Mouse (Mus musculus) kidney, adult 8-10 months (tissue): Measurements from ENCODE around the gene Nck1.
A peak's percentile ranks its signal among the peaks of the same experiment; 100 is the strongest.

Experiments used
- DNase-seq, 2 experiments: peaks; one replicate each; pipeline ENCODE4 v3.0.0; 2022

Nck1 gene

GRCm38 (mm10) chr9:100545715-100546593, at the start of gene Nck1:
TSS of gene Nck1 (minus strand) at chr9:100546134.
- DNase-seq, result peak; percentile 99

GRCm38 (mm10) chr9:100590462-100590861, 44.5 kb upstream of the Nck1 start:
- DNase-seq, result no peak

GRCm38 (mm10) chr9:100584031-100584430, 38.1 kb upstream of the Nck1 start:
- no peak for DNase-seq

GRCm38 (mm10) chr9:100582883-100583575, 37.1 kb upstream of the Nck1 start:
- DNase-seq, result peak; percentile 43 to 86

- peak; percentile 78 to 85 for DNase-seq
These were observed 35.9 kb upstream of the Nck1 start for GRCm38 (mm10) chr9:100581543-100582492.

GRCm38 (mm10) chr9:100580196-100580740, 34.3 kb upstream of the Nck1 start:
- no peak for DNase-seq

GRCm38 (mm10) chr9:100573942-100574341, 28.0 kb upstream of the Nck1 start:
- no peak for DNase-seq

GRCm38 (mm10) chr9:100573300-100573699, 27.4 kb upstream of the Nck1 start:
- DNase-seq, result no peak

GRCm38 (mm10) chr9:100571511-100571910, 25.6 kb upstream of the Nck1 start:
- DNase-seq, result no peak

GRCm38 (mm10) chr9:100570626-100571233, 24.8 kb upstream of the Nck1 start, which contains the start of gene Slc35g2:
TSS of gene Slc35g2 (minus strand) at chr9:100571090.
- peak in 1 of 2 experiments; percentile 29 for DNase-seq

GRCm38 (mm10) chr9:100569798-100570625, 24.1 kb upstream of the Nck1 start:
- peak; percentile 34 to 36 for DNase-seq

GRCm38 (mm10) chr9:100560251-100560890, 14.4 kb upstream of the Nck1 start:
- DNase-seq, result no peak

GRCm38 (mm10) chr9:100558991-100559390, 13.1 kb upstream of the Nck1 start:
- DNase-seq, result no peak

GRCm38 (mm10) chr9:100558023-100558573, 12.2 kb upstream of the Nck1 start:
- no peak for DNase-seq

GRCm38 (mm10) chr9:100555686-100556085, 9.8 kb upstream of the Nck1 start:
- DNase-seq, result no peak

- no peak for DNase-seq
These were observed 2.4 kb upstream of the Nck1 start for GRCm38 (mm10) chr9:100548313-100548712.

- DNase-seq, result peak in 1 of 2 experiments; percentile 16
These were observed 618 bp upstream of the Nck1 start for GRCm38 (mm10) chr9:100546594-100546910.

- DNase-seq, result no peak
These were observed 803 bp downstream of the Nck1 start for GRCm38 (mm10) chr9:100544948-100545714.

GRCm38 (mm10) chr9:100535618-100536262, 10.2 kb downstream of the Nck1 start:
- no peak for DNase-seq
